Mouse (Mus musculus): ENCODE data around the gene Nrip1. TPM values are rescaled to one million over a fixed set of nuclear protein-coding genes. Genes with fewer than 3 reads are reported as not detected.

Gene Nrip1
- total RNA-seq, 2 experiments from 2014 or later, result 64.1 to 67.3 TPM

GRCm38 (mm10) chr16:76355267-76355666 lies 18.4 kb downstream of the Nrip1 start:
- DNase-seq (ENCODE audit: low spot score in 2 of 2), result no peak
- intact Hi-C loops (cut with DNase I), result no loop called here

GRCm38 (mm10) chr16:76354841-76355240 lies 18.8 kb downstream of the Nrip1 start:
- DNase-seq (ENCODE audit: low spot score in 2 of 2), result no peak
- intact Hi-C loops (cut with DNase I), result no loop called here

- DNase-seq (ENCODE audit: low spot score in 2 of 2), result no peak
- intact Hi-C loops (cut with DNase I), result no loop called here
These were observed 19.3 kb downstream of the Nrip1 start for GRCm38 (mm10) chr16:76354289-76354688.

GRCm38 (mm10) chr16:76350922-76351321 lies 22.7 kb downstream of the Nrip1 start:
- no peak for DNase-seq (ENCODE audit: low spot score in 2 of 2)
- intact Hi-C loops (cut with DNase I), result no loop called here

GRCm38 (mm10) chr16:76349053-76349452 lies 24.6 kb downstream of the Nrip1 start:
- intact Hi-C loops (cut with DNase I), result no loop called here
- DNase-seq (ENCODE audit: low spot score in 2 of 2), result no peak

- no peak for DNase-seq (ENCODE audit: low spot score in 2 of 2)
- intact Hi-C loops (cut with DNase I), result no loop called here
These were observed 25.8 kb downstream of the Nrip1 start for GRCm38 (mm10) chr16:76347719-76348421.

- no peak for DNase-seq (ENCODE audit: low spot score in 2 of 2)
- intact Hi-C loops (cut with DNase I), result no loop called here
These were observed 27.3 kb downstream of the Nrip1 start for GRCm38 (mm10) chr16:76346371-76346770.

GRCm38 (mm10) chr16:76344761-76345368 lies 28.8 kb downstream of the Nrip1 start:
- no peak for DNase-seq (ENCODE audit: low spot score in 2 of 2)
- intact Hi-C loops (cut with DNase I), result no loop called here

- intact Hi-C loops (cut with DNase I), result no loop called here
- no peak for DNase-seq (ENCODE audit: low spot score in 2 of 2)
These were observed 29.6 kb downstream of the Nrip1 start for GRCm38 (mm10) chr16:76344030-76344429.

- DNase-seq (ENCODE audit: low spot score in 2 of 2), result no peak
- intact Hi-C loops (cut with DNase I), result no loop called here
These were observed 32.0 kb downstream of the Nrip1 start for GRCm38 (mm10) chr16:76341636-76342035.

- intact Hi-C loops (cut with DNase I), result no loop called here
- no peak for DNase-seq (ENCODE audit: low spot score in 2 of 2)
These were observed 34.4 kb downstream of the Nrip1 start for GRCm38 (mm10) chr16:76339256-76339655.

- intact Hi-C loops (cut with DNase I), result no loop called here
These were observed 36.3 kb downstream of the Nrip1 start for GRCm38 (mm10) chr16:76337351-76337750.

GRCm38 (mm10) chr16:76336932-76337331 lies 36.7 kb downstream of the Nrip1 start:
- intact Hi-C loops (cut with DNase I), result no loop called here
- no peak for DNase-seq (ENCODE audit: low spot score in 2 of 2)

More at GRCm38 (mm10) chr16:76337351-76337750, 36.3 kb downstream of the Nrip1 start:
- no peak for DNase-seq (ENCODE audit: low spot score in 2 of 2)

- intact Hi-C loops (cut with DNase I), result no loop called here
- no peak for DNase-seq (ENCODE audit: low spot score in 2 of 2)
These were observed 37.7 kb downstream of the Nrip1 start for GRCm38 (mm10) chr16:76335913-76336312.

GRCm38 (mm10) chr16:76332127-76332526 lies 41.5 kb downstream of the Nrip1 start:
- intact Hi-C loops (cut with DNase I), result no loop called here
- no peak for DNase-seq (ENCODE audit: low spot score in 2 of 2)

GRCm38 (mm10) chr16:76331231-76331630 lies 42.4 kb downstream of the Nrip1 start:
- intact Hi-C loops (cut with DNase I), result no loop called here
- no peak for DNase-seq (ENCODE audit: low spot score in 2 of 2)

GRCm38 (mm10) chr16:76325315-76325710 lies 48.3 kb downstream of the Nrip1 start:
- intact Hi-C loops (cut with DNase I), result no loop called here

GRCm38 (mm10) chr16:76324411-76325314 lies 49.0 kb downstream of the Nrip1 start:
- DNase-seq (ENCODE audit: low spot score in 2 of 2), result no peak
- intact Hi-C loops (cut with DNase I), result no loop called here

More at GRCm38 (mm10) chr16:76325315-76325710, 48.3 kb downstream of the Nrip1 start:
- DNase-seq (ENCODE audit: low spot score in 2 of 2), result no peak

GRCm38 (mm10) chr16:76323594-76324307 lies 49.9 kb downstream of the Nrip1 start:
- intact Hi-C loops (cut with DNase I), result no loop called here
- DNase-seq (ENCODE audit: low spot score in 2 of 2), result no peak

GRCm38 (mm10) chr16:76323141-76323540 lies 50.5 kb downstream of the Nrip1 start:
- intact Hi-C loops (cut with DNase I), result no loop called here
- DNase-seq (ENCODE audit: low spot score in 2 of 2), result no peak
